Mouse (Mus musculus): Measurements from ENCODE around the gene Arhgef28.

- TF ChIP-seq CTCF (IDR thresholded peaks at IDR 0.05; ENCODE audit: insufficient read depth, low read depth, low read length) (no peak), POLR2A (IDR thresholded peaks at IDR 0.05; ENCODE audit: insufficient read depth, low read depth, low read length) (no peak)
These were observed 259.8 kb downstream of the Arhgef28 start for GRCm38 (mm10) chr13:97946422-97946821.
